Mouse (Mus musculus) forebrain, embryonic 12.5 days (tissue): ENCODE data around the gene Tmem169. TPM values are rescaled to one million over a fixed set of nuclear protein-coding genes. Genes with fewer than 3 reads are reported as not detected.
A peak's percentile ranks its signal among the peaks of the same experiment; 100 is the strongest.
"Not testable (repeated sequence)": the region's sequence is repeated elsewhere in the genome, so short reads cannot be mapped to it uniquely, and the experiment has no call there.

ENCODE experiments used
- ATAC-seq: fragments of 200-750 bp; cut with Nextera tagmentation; 2 replicates; pipeline ENCODE4 v1.8.0; 2017; ENCODE audit warnings: moderate TSS enrichment; ENCODE audit not compliant: low FRiP score
- H3K27ac ChIP-seq: fragments of 300-500 bp; sonication (generic); 2 replicates; pipeline ENCODE4 v1.5.1; 2016; ENCODE audit warnings: mild to moderate bottlenecking
- H3K27me3 ChIP-seq: fragments of 300-500 bp; sonication (generic); 2 replicates; pipeline ENCODE4 v1.6.1; 2016; ENCODE audit warnings: mild to moderate bottlenecking
- H3K36me3 ChIP-seq: fragments of 300-500 bp; sonication (generic); replicated peaks from 2 replicates; pipeline ENCODE4 v1.6.1; 2016; ENCODE audit warnings: mild to moderate bottlenecking
- H3K4me1 ChIP-seq: fragments of 300-500 bp; sonication (generic); 2 replicates; pipeline ENCODE4 v1.6.1; 2016
- H3K4me2 ChIP-seq: fragments of 300-500 bp; sonication (generic); 2 replicates; pipeline ENCODE4 v1.6.1; 2016; ENCODE audit warnings: mild to moderate bottlenecking, moderate library complexity
- H3K4me3 ChIP-seq: fragments of 300-500 bp; sonication (generic); replicated peaks from 2 replicates; pipeline ENCODE4 v1.5.1; 2016; ENCODE audit warnings: mild to moderate bottlenecking
- H3K9ac ChIP-seq: fragments of 300-500 bp; sonication (generic); 2 replicates; pipeline ENCODE4 v1.6.1; 2016; ENCODE audit warnings: mild to moderate bottlenecking
- H3K9me3 ChIP-seq: fragments of 300-500 bp; sonication (generic); 2 replicates; pipeline ENCODE4 v1.6.1; 2016
- WGBS: fragments of 180-500 bp; shearing (Covaris S2); methylation state at CpG from one replicate; pipeline ENCODE4 v1.1.7; 2016; 5-methylcytosine and 5-hydroxymethylcytosine counted together
- polyA plus RNA-seq: library from polyadenylated mRNA; unstranded; fragments of >200 nt; fragmentation: Nextera tagmentation; extraction: Ambion mirVana; gene quantifications from 2 replicates; pipeline ENCODE4 v1.2.1, GENCODE M21; 2016

The Tmem169 gene
- polyA plus RNA-seq = 20.4 and 21.0 TPM in 2 replicates

- peak within 1 kb of the TSS; percentile 54 for H3K4me3 ChIP-seq
- H3K9ac ChIP-seq = peak within 1 kb of the TSS; percentile 63
- ATAC-seq = peak; percentile 99
- no peaks in the 10 kb centered on the region for H3K9me3 ChIP-seq
- peak within 1 kb of the TSS; percentile 74 for H3K27ac ChIP-seq
- H3K36me3 ChIP-seq = no peaks in the 10 kb centered on the region
- H3K4me2 ChIP-seq = peak within 1 kb of the TSS; percentile 80
- peaks cover 27% of the 10 kb centered on the region for H3K4me1 ChIP-seq
- H3K27me3 ChIP-seq = no peaks in the 10 kb centered on the region
- under 1% methylated on average over 30 of the region's 30 CpGs for WGBS
These were observed at the start of gene Tmem169, which contains the start of gene Pecr for GRCm38 (mm10) chr1:72283992-72284485. Tmem169 (plus strand) TSS chr1:72284369. Pecr (minus strand) TSS chr1:72284314.

GRCm38 (mm10) chr1:72236363-72237006, 47.7 kb upstream of the Tmem169 start:
- ATAC-seq = peak; percentile 91
- not testable (repeated sequence) for H3K9me3 ChIP-seq, H3K4me1 ChIP-seq, H3K36me3 ChIP-seq
- peak overlapping the region; percentile 67 for H3K4me2 ChIP-seq
- H3K27ac ChIP-seq = peak overlapping the region; percentile 78
- WGBS = 1% methylated on average over 37 of the region's 50 CpGs
- peak overlapping the region; percentile 53 for H3K4me3 ChIP-seq
- peaks cover 40% of the 10 kb centered on the region for H3K27me3 ChIP-seq
- peak overlapping the region; percentile 65 for H3K9ac ChIP-seq

- Histone ChIP-seq H3K27ac (no peak overlapping the region), H3K9ac (no peak overlapping the region), H3K4me3 (no peak overlapping the region), H3K4me1 (peaks cover 3% of the 10 kb centered on the region; the same call in 1 of the 2 replicates), H3K4me2 (peak overlapping the region; percentile 37), H3K9me3 (no peaks in the 10 kb centered on the region), H3K36me3 (no peaks in the 10 kb centered on the region), H3K27me3 (peaks cover 40% of the 10 kb centered on the region)
- ATAC-seq = no peak
- WGBS = 8% methylated on average over 13 of the region's 13 CpGs
These were observed 47.0 kb upstream of the Tmem169 start for GRCm38 (mm10) chr1:72237007-72237775.

- Histone ChIP-seq H3K9ac (no peak overlapping the region), H3K9me3 (no peaks in the 10 kb centered on the region), H3K27ac (no peak overlapping the region), H3K4me1 (peaks cover 3% of the 10 kb centered on the region; the same call in 1 of the 2 replicates), H3K27me3 (peaks cover 36% of the 10 kb centered on the region), H3K4me3 (no peak overlapping the region), H3K4me2 (no peak overlapping the region), H3K36me3 (no peaks in the 10 kb centered on the region)
- no peak for ATAC-seq
- 64% methylated on average over 10 of the region's 10 CpGs for WGBS
These were observed 46.1 kb upstream of the Tmem169 start for GRCm38 (mm10) chr1:72238016-72238580.

- not testable (repeated sequence) for ATAC-seq, H3K9ac ChIP-seq, H3K9me3 ChIP-seq, H3K4me3 ChIP-seq, H3K4me1 ChIP-seq, H3K36me3 ChIP-seq, H3K27ac ChIP-seq, H3K4me2 ChIP-seq
- peaks cover 33% of the 10 kb centered on the region for H3K27me3 ChIP-seq
- 86% methylated on average over 3 of the region's 3 CpGs for WGBS
These were observed 45.1 kb upstream of the Tmem169 start for GRCm38 (mm10) chr1:72239113-72239512.

GRCm38 (mm10) chr1:72242581-72243143, 41.5 kb upstream of the Tmem169 start:
- Histone ChIP-seq H3K9me3 (no peaks in the 10 kb centered on the region), H3K27ac (no peak overlapping the region), H3K9ac (no peak overlapping the region), H3K4me3 (no peak overlapping the region), H3K27me3 (peaks cover 19% of the 10 kb centered on the region), H3K4me1 (no peaks in the 10 kb centered on the region), H3K4me2 (no peak overlapping the region), H3K36me3 (no peaks in the 10 kb centered on the region)
- WGBS = 91% methylated on average over 5 of the region's 5 CpGs
- no peak for ATAC-seq

- peak overlapping the region; percentile 60 for H3K4me2 ChIP-seq
- H3K4me1 ChIP-seq = no peaks in the 10 kb centered on the region
- H3K27me3 ChIP-seq = peaks cover 10% of the 10 kb centered on the region; the same call in 1 of the 2 replicates
- peak; percentile 95 for ATAC-seq
- WGBS = under 1% methylated on average over 47 of the region's 47 CpGs
- H3K36me3 ChIP-seq = no peaks in the 10 kb centered on the region
- peak overlapping the region; percentile 94 for H3K27ac ChIP-seq
- no peaks in the 10 kb centered on the region for H3K9me3 ChIP-seq
- peak overlapping the region; percentile 78 for H3K9ac ChIP-seq
- peak overlapping the region; percentile 45 for H3K4me3 ChIP-seq
These were observed 40.4 kb upstream of the Tmem169 start for GRCm38 (mm10) chr1:72243656-72244316.

- peak overlapping the region; percentile 45 for H3K4me3 ChIP-seq
- peak overlapping the region; percentile 60 for H3K4me2 ChIP-seq
- no peaks in the 10 kb centered on the region for H3K36me3 ChIP-seq
- H3K27ac ChIP-seq = peak overlapping the region; percentile 94
- H3K9ac ChIP-seq = no peak overlapping the region
- no peaks in the 10 kb centered on the region for H3K9me3 ChIP-seq
- peaks cover 10% of the 10 kb centered on the region; the same call in 1 of the 2 replicates for H3K27me3 ChIP-seq
- ATAC-seq = peak; percentile 87
- H3K4me1 ChIP-seq = no peaks in the 10 kb centered on the region
- WGBS = under 1% methylated on average over 12 of the region's 12 CpGs
These were observed 39.7 kb upstream of the Tmem169 start for GRCm38 (mm10) chr1:72244317-72245036.

GRCm38 (mm10) chr1:72248226-72248737, 35.9 kb upstream of the Tmem169 start:
- H3K36me3 ChIP-seq, H3K4me2 ChIP-seq, H3K9ac ChIP-seq, ATAC-seq, H3K4me1 ChIP-seq, H3K27ac ChIP-seq, H3K4me3 ChIP-seq, H3K27me3 ChIP-seq, H3K9me3 ChIP-seq: not testable (repeated sequence)
- 40% methylated on average over 9 of the region's 9 CpGs for WGBS

GRCm38 (mm10) chr1:72251806-72252205, 32.4 kb upstream of the Tmem169 start:
- H3K27ac ChIP-seq = no peak overlapping the region
- H3K27me3 ChIP-seq = no peaks in the 10 kb centered on the region
- no peak overlapping the region for H3K9ac ChIP-seq
- H3K4me3 ChIP-seq = no peak overlapping the region
- no peak overlapping the region for H3K4me2 ChIP-seq
- peaks cover 14% of the 10 kb centered on the region for H3K4me1 ChIP-seq
- ATAC-seq = no peak
- no peaks in the 10 kb centered on the region for H3K9me3 ChIP-seq
- no peaks in the 10 kb centered on the region for H3K36me3 ChIP-seq
- 81% methylated on average over 1 of the region's 1 CpGs for WGBS
